Mouse (Mus musculus) ES-E14 (cell line): ENCODE data around the gene Atp5g1. TPM values are rescaled to one million over a fixed set of nuclear protein-coding genes. Genes with fewer than 3 reads are reported as not detected.
"Not testable (repeated sequence)": the region's sequence is repeated elsewhere in the genome, so short reads cannot be mapped to it uniquely, and the experiment has no call there.

Experiments
- DNase-seq: peaks from one replicate; pipeline ENCODE4 v3.0.0-alpha.2; 2013; ENCODE audit warnings: low read depth, low spot score
- H3K27ac ChIP-seq: 2 replicates; pipeline ENCODE4 v1.5.1; 2012; ENCODE audit warnings: low read depth, mild to moderate bottlenecking, low read length, moderate library complexity, mixed read lengths; ENCODE audit not compliant: poor library complexity, insufficient read depth, severe bottlenecking
- H3K36me3 ChIP-seq: 2 replicates; pipeline ENCODE4 v1.6.1; 2012; ENCODE audit warnings: mild to moderate bottlenecking, low read length, moderate library complexity, mixed read lengths; ENCODE audit not compliant: control insufficient read depth, poor library complexity, insufficient read depth, severe bottlenecking
- H3K4me1 ChIP-seq, 2 experiments: fragments of 150-350 bp in 1 of 2; sonication (generic) in 1 of 2; 2 replicates each; pipeline ENCODE4 v1.6.1; 2012; ENCODE audit warnings: low read length in 2 of 2, mild to moderate bottlenecking in 1 of 2, mixed read lengths in 1 of 2; ENCODE audit not compliant: control insufficient read depth in 2 of 2, insufficient read depth in 2 of 2, poor library complexity in 1 of 2
- H3K4me3 ChIP-seq, 2 experiments: fragments of 150-350 bp in 1 of 2; sonication (generic) in 1 of 2; 2 replicates each; pipeline ENCODE4 v1.5.1; 2012; ENCODE audit warnings: low read length in 2 of 2, low read depth in 1 of 2, mild to moderate bottlenecking in 1 of 2, mixed read lengths in 1 of 2; ENCODE audit not compliant: insufficient read depth in 1 of 2, poor library complexity in 1 of 2, severe bottlenecking in 1 of 2
- H3K9ac ChIP-seq: 2 replicates; pipeline ENCODE4 v1.6.1; 2012; ENCODE audit warnings: low read depth, mild to moderate bottlenecking, low read length, mixed read lengths; ENCODE audit not compliant: poor library complexity, insufficient read depth, severe bottlenecking
- H3K9me3 ChIP-seq: fragments of 150-350 bp; sonication (generic); 2 replicates; pipeline ENCODE4 v1.6.1; 2012; ENCODE audit warnings: low read depth, mild to moderate bottlenecking, low read length; ENCODE audit not compliant: control insufficient read depth, insufficient read depth
- CHD2 ChIP-seq: IDR thresholded peaks from 2 replicates; pipeline ENCODE4 v1.6.1; 2014; ENCODE audit warnings: mild to moderate bottlenecking, low read depth, low read length, inconsistent platforms
- HCFC1 ChIP-seq: IDR thresholded peaks from 2 replicates; pipeline ENCODE4 v1.6.1; 2012; ENCODE audit warnings: low read length, inconsistent platforms, borderline replicate concordance; ENCODE audit not compliant: insufficient read depth
- MAFK ChIP-seq: IDR thresholded peaks from 2 replicates; pipeline ENCODE4 v1.6.1; 2014; ENCODE audit warnings: mild to moderate bottlenecking, low read depth, low read length, inconsistent platforms; ENCODE audit not compliant: insufficient read depth
- ZC3H11A ChIP-seq: IDR thresholded peaks from 2 replicates; pipeline ENCODE4 v1.6.1; 2012; ENCODE audit warnings: low read depth, mild to moderate bottlenecking, inconsistent platforms, low read length, borderline replicate concordance
- ZNF384 ChIP-seq: IDR thresholded peaks from 2 replicates; pipeline ENCODE4 v1.6.1; 2012; ENCODE audit warnings: low read depth, low read length, inconsistent platforms
- in situ Hi-C, 2 experiments: fragments of 600-800 bp; cut with MboI; formaldehyde crosslinking; loops; one replicate each; pipeline ENCODE4 v1.15.1; 2025; ENCODE audit warnings: low sequenced_read_pairs in 2 of 2, inconsistent platforms in 1 of 2; ENCODE audit not compliant: unreplicated experiment in 2 of 2
- total RNA-seq: library from RNA; depleted of rRNA; stranded (reverse); fragments of 300-350 nt; gene quantifications from 2 replicates; pipeline ENCODE4 v1.2.3, GENCODE M21; 2012; rRNA removed

Atp5g1 gene
- 726 and 963 TPM in 2 replicates for total RNA-seq

DNA sequence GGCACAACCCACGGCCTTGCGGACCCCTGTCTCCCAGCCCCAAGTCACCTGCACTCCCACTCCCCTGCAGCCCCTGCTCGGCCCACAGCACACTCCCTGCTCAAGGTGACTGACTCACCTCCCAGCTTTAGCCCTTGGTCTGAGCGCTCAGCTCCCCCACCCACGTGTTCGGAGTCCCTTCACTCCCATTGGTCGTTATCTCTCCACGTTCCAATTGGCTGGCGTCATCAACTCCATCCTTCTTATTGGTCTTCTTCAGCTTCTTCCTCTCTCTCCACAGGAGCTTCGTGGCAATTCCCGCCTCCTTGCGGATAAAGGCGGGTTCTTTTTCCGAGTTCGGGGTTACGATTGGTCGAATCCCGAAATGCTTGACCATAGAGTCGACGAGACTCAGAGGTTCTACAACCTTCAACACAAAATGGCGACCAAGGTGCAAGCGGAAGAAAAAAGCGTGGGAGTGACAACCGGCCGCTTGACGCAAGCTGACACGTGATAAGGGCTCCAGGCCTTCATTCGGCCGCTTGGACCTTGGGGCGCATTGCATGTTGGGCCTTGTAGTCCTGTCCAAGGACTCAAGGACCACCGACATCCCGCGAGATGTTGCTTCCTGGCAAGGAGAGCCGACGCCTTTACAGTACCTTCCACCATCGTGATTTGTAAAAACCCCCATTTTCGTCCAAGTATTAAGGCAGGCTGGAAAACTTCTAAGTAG, at the start of gene Atp5g1:
Atp5g1 (minus strand) TSS at position 162 of the 712 bp plus-strand sequence.
- DNase-seq, result peak; percentile 99
- Histone ChIP-seq H3K9ac (peak within 1 kb of the TSS; percentile 94), H3K4me1 (0 out of 4 replicates have a peak, but pooled peaks cover 0 to 2% of the 10 kb centered on the region in 2 experiments), H3K4me3 (peak within 1 kb of the TSS; percentile 87 to 93), H3K9me3 (no peaks in the 10 kb centered on the region), H3K36me3 (peaks cover 12% of the 10 kb centered on the region), H3K27ac (peak within 1 kb of the TSS; percentile 72)
- TF ChIP-seq HCFC1, result peak; percentile 92
- no peak for TF ChIP-seq MAFK
- peak; percentile 92 for TF ChIP-seq CHD2
- TF ChIP-seq ZNF384, result no peak; the same call in none of the 2 replicates
- no peak for TF ChIP-seq ZC3H11A
- in situ Hi-C loops, result no loop called here

GRCm38 (mm10) chr11:96124052-96124914, 48.8 kb upstream of the Atp5g1 start:
- H3K4me3 ChIP-seq, result peak overlapping the region; percentile 52 to 67
- peak overlapping the region; percentile 33 for H3K9ac ChIP-seq
- in situ Hi-C loops, result no loop called here
- DNase-seq, result no peak
- H3K36me3 ChIP-seq, result no peaks in the 10 kb centered on the region
- TF ChIP-seq ZNF384, result no peak
- TF ChIP-seq HCFC1, result no peak
- no peak for TF ChIP-seq CHD2
- no peak for TF ChIP-seq ZC3H11A
- no peak for TF ChIP-seq MAFK
- H3K27ac ChIP-seq, result no peak overlapping the region
- H3K4me1 ChIP-seq, result peaks cover 5 to 6% of the 10 kb centered on the region in 2 experiments; a peak in 3 of 4 replicates
- H3K9me3 ChIP-seq, result no peaks in the 10 kb centered on the region

- H3K36me3 ChIP-seq, H3K9ac ChIP-seq, H3K9me3 ChIP-seq, DNase-seq, H3K27ac ChIP-seq, in situ Hi-C loops, H3K4me3 ChIP-seq, H3K4me1 ChIP-seq: not testable (repeated sequence)
Measured at GRCm38 (mm10) chr11:96122806-96123205, 47.3 kb upstream of the Atp5g1 start.

- DNase-seq, result no peak
- H3K9me3 ChIP-seq, result no peaks in the 10 kb centered on the region
- no peak overlapping the region for H3K9ac ChIP-seq
- peaks cover 3 to 6% of the 10 kb centered on the region in 2 experiments; a peak in 2 of 4 replicates for H3K4me1 ChIP-seq
- no peaks in the 10 kb centered on the region for H3K36me3 ChIP-seq
- no peak overlapping the region for H3K4me3 ChIP-seq
- in situ Hi-C loops, result no loop called here
- H3K27ac ChIP-seq, result no peak overlapping the region
- TF ChIP-seq ZNF384, result no peak
- TF ChIP-seq ZC3H11A, result no peak
- TF ChIP-seq HCFC1, result no peak
- TF ChIP-seq MAFK, result no peak
- TF ChIP-seq CHD2, result no peak
Measured at GRCm38 (mm10) chr11:96119401-96119800, 43.9 kb upstream of the Atp5g1 start.

- H3K4me3 ChIP-seq, H3K4me1 ChIP-seq, DNase-seq, H3K9ac ChIP-seq, H3K9me3 ChIP-seq, in situ Hi-C loops, H3K36me3 ChIP-seq, H3K27ac ChIP-seq: not testable (repeated sequence)
Measured at GRCm38 (mm10) chr11:96116925-96117324, 41.5 kb upstream of the Atp5g1 start.
